Mouse (Mus musculus): Measurements from ENCODE around the gene Il4i1. TPM values are rescaled to one million over a fixed set of nuclear protein-coding genes. Genes with fewer than 3 reads are reported as not detected.

Gene Il4i1
- polyA plus RNA-seq, 1 experiment from 2014 or later: 0.65 TPM

- no peaks in the 10 kb centered on the region for H3K9me3 ChIP-seq (ENCODE audit: control insufficient read depth, low read length)
- 0% methylated on average over 54 of the region's 54 CpGs for WGBS
- peak within 1 kb of the TSS; percentile 68 for H3K27ac ChIP-seq (ENCODE audit: low read depth, low read length)
- H3K36me3 ChIP-seq (ENCODE audit: control insufficient read depth, insufficient read depth, low read length): peaks cover 6% of the 10 kb centered on the region
- peaks cover 15% of the 10 kb centered on the region for H3K4me1 ChIP-seq (ENCODE audit: control insufficient read depth, insufficient read depth, low read length)
- H3K4me2 ChIP-seq (ENCODE audit: low read depth): peak within 1 kb of the TSS; percentile 91
- DNase-seq (ENCODE audit: low spot score) (peak; percentile 96), ATAC-seq (ENCODE audit: insufficient read depth, low FRiP score, low TSS enrichment) (peak; percentile 81)
- H3K4me3 ChIP-seq (ENCODE audit: low read depth, low read length): peak within 1 kb of the TSS; percentile 85
- H3K27me3 ChIP-seq (ENCODE audit: control insufficient read depth, insufficient read depth, low read length): no peaks in the 10 kb centered on the region
- H3K9ac ChIP-seq (ENCODE audit: low read length): peak within 1 kb of the TSS; percentile 83
Observed at GRCm38 (mm10) chr7:44848561-44849415, 32.6 kb downstream of the Il4i1 start, which contains the start of the genes Akt1s1 and Tbc1d17. Gene Akt1s1 (plus strand): TSS chr7:44848991. Gene Tbc1d17 (minus strand): TSS chr7:44849079.

DNA sequence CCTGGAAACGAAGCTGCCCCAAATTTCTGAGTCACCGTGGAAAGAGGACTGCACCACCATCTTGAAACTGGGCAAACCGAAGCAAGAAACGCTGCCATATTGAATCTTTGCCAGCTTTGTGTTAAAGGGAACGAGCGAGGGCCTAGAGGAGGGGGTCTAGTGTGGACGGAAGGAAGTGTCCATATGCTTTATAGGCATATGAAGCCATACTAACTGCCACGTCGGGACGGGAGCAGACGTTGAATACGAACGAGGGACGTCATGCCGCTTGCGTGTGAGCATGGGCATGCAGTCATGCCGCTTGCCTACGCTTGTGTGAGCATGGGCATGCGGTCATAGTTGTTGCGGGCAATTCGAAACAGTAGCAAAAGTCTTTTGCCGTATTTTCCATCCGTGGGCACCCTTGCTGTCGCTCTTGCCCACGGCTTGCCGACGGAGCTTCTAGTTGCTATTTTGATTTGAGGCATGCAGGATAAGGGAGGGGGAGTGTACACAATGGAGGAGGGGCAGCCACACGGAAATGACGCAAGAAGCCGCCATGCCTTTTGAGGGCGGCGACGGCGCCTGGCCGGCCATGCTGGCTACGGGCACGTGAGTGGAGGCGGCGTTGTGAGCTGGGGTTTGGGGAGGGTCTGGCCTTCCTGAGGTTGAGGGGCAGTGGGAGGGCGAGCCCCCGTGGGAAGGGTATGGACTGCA is 33.4 kb downstream of the Il4i1 start:
- Histone ChIP-seq H3K4me3 (ENCODE audit: low read depth, low read length) (peak overlapping the region; percentile 85), H3K4me1 (ENCODE audit: control insufficient read depth, insufficient read depth, low read length) (peaks cover 20% of the 10 kb centered on the region), H3K4me2 (ENCODE audit: low read depth) (peak overlapping the region; percentile 91), H3K9me3 (ENCODE audit: control insufficient read depth, low read length) (no peaks in the 10 kb centered on the region), H3K9ac (ENCODE audit: low read length) (peak overlapping the region; percentile 83), H3K27me3 (ENCODE audit: control insufficient read depth, insufficient read depth, low read length) (no peaks in the 10 kb centered on the region), H3K36me3 (ENCODE audit: control insufficient read depth, insufficient read depth, low read length) (peaks cover 6% of the 10 kb centered on the region), H3K27ac (ENCODE audit: low read depth, low read length) (peak overlapping the region; percentile 68)
- DNase-seq (ENCODE audit: low spot score) (peak; percentile 93), ATAC-seq (ENCODE audit: insufficient read depth, low FRiP score, low TSS enrichment) (peak; percentile 72)
- under 1% methylated on average over 41 of the region's 41 CpGs for WGBS

- no peaks in the 10 kb centered on the region for H3K27me3 ChIP-seq (ENCODE audit: control insufficient read depth, insufficient read depth, low read length)
- H3K36me3 ChIP-seq (ENCODE audit: control insufficient read depth, insufficient read depth, low read length): peaks cover 4% of the 10 kb centered on the region
- H3K4me2 ChIP-seq (ENCODE audit: low read depth): peak overlapping the region; percentile 91
- peak; percentile 49 for ATAC-seq (ENCODE audit: insufficient read depth, low FRiP score, low TSS enrichment)
- DNase-seq (ENCODE audit: low spot score): peak; percentile 86
- H3K4me1 ChIP-seq (ENCODE audit: control insufficient read depth, insufficient read depth, low read length): peaks cover 24% of the 10 kb centered on the region
- peak overlapping the region; percentile 83 for H3K9ac ChIP-seq (ENCODE audit: low read length)
- peak overlapping the region; percentile 68 for H3K27ac ChIP-seq (ENCODE audit: low read depth, low read length)
- no peaks in the 10 kb centered on the region for H3K9me3 ChIP-seq (ENCODE audit: control insufficient read depth, low read length)
- peak overlapping the region; percentile 85 for H3K4me3 ChIP-seq (ENCODE audit: low read depth, low read length)
- WGBS: 0% methylated on average over 33 of the region's 33 CpGs
Observed at GRCm38 (mm10) chr7:44850146-44850545, 34.0 kb downstream of the Il4i1 start.

DNA sequence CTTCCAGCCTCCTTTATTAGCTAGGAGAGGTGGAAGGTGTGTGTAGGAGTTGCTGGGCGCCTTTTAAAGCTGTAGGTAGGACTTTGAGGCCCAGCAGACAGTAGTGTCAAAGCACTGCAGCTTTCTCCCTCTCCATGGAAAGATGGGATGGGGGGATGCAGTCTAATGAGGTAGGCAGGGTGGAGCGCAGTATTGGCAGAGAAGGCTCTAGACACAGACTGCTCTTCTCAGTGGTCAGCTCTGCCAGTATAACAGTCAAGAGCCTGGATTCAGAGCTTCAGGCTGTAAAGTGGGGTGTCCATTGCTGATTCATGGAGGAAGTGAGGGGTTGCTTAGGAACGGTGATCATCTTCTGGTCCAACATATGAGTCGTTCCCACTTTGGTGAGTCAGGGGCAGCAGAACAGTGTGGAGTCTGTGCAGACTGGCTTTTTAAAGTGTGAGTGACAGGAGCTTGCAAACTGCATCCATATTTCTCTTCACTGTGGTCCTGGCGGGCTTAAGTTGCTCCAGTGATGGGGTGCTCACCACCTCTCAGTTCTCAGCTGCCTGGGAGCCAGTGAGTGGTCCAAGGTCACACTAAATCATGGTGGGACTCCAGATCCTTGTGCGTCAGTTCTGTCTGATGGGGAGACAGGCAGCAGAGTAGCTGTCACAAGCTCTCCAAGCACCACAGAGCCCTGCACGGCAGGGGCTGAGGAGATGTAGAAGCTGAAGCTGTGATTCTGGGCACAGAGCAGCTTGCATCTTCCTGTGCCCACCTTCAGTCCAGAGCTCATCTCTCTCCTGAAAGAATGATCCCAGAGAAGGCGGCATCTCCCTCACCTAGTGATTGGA is 34.8 kb downstream of the Il4i1 start:
- DNase-seq (ENCODE audit: low spot score) (no peak), ATAC-seq (ENCODE audit: insufficient read depth, low FRiP score, low TSS enrichment) (no peak)
- Histone ChIP-seq H3K27ac (ENCODE audit: low read depth, low read length) (no peak overlapping the region), H3K4me2 (ENCODE audit: low read depth) (peak overlapping the region; percentile 91), H3K36me3 (ENCODE audit: control insufficient read depth, insufficient read depth, low read length) (no peaks in the 10 kb centered on the region), H3K4me1 (ENCODE audit: control insufficient read depth, insufficient read depth, low read length) (peaks cover 27% of the 10 kb centered on the region), H3K4me3 (ENCODE audit: low read depth, low read length) (peak overlapping the region; percentile 85), H3K9ac (ENCODE audit: low read length) (peak overlapping the region; percentile 83), H3K27me3 (ENCODE audit: control insufficient read depth, insufficient read depth, low read length) (no peaks in the 10 kb centered on the region), H3K9me3 (ENCODE audit: control insufficient read depth, low read length) (no peaks in the 10 kb centered on the region)
- WGBS: 83% methylated on average over 8 of the region's 8 CpGs

- H3K36me3 ChIP-seq (ENCODE audit: control insufficient read depth, insufficient read depth, low read length): no peaks in the 10 kb centered on the region
- WGBS: 94% methylated on average over 12 of the region's 12 CpGs
- no peak overlapping the region for H3K4me2 ChIP-seq (ENCODE audit: low read depth)
- DNase-seq (ENCODE audit: low spot score) (no peak), ATAC-seq (ENCODE audit: insufficient read depth, low FRiP score, low TSS enrichment) (no peak)
- peaks cover 31% of the 10 kb centered on the region for H3K4me1 ChIP-seq (ENCODE audit: control insufficient read depth, insufficient read depth, low read length)
- no peaks in the 10 kb centered on the region for H3K9me3 ChIP-seq (ENCODE audit: control insufficient read depth, low read length)
- H3K27ac ChIP-seq (ENCODE audit: low read depth, low read length): no peak overlapping the region
- no peaks in the 10 kb centered on the region for H3K27me3 ChIP-seq (ENCODE audit: control insufficient read depth, insufficient read depth, low read length)
- H3K4me3 ChIP-seq (ENCODE audit: low read depth, low read length): no peak overlapping the region
- no peak overlapping the region for H3K9ac ChIP-seq (ENCODE audit: low read length)
Observed at GRCm38 (mm10) chr7:44851625-44852234, 35.5 kb downstream of the Il4i1 start.

DNA sequence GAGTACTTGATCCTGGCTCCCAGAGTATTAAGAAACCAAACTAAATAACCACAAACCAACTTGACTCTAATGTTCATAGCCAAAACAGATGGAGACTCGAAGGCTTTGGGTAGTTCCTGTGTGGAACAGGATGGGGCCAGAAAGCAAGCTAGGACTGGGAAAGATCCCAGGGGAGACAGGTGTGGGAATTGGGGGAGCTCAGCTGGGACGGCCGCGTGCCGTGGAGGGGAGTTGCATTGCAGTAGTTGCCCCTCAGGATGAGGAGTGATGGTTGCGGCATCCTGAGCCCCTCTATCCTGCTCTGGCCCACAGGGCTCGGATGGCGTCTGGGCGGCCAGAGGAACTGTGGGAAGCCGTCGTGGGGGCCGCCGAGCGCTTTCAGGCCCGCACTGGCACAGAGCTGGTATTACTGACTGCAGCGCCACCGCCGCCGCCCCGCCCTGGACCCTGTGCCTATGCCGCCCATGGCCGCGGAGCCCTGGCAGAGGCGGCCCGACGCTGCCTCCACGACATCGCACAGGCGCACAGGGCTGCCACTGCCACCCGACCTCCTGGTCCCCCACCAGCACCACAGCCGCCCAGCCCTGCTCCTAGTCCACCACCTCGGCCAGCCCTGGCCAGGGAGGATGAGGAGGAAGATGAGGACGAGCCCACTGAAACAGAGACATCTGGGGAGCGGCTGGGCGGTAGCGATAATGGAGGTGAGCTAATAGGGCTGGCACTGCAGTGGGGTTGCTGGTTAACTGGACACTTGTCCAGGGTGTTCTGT is 36.3 kb downstream of the Il4i1 start:
- Histone ChIP-seq H3K4me2 (ENCODE audit: low read depth) (no peak overlapping the region), H3K9me3 (ENCODE audit: control insufficient read depth, low read length) (no peaks in the 10 kb centered on the region), H3K4me1 (ENCODE audit: control insufficient read depth, insufficient read depth, low read length) (peaks cover 32% of the 10 kb centered on the region), H3K36me3 (ENCODE audit: control insufficient read depth, insufficient read depth, low read length) (no peaks in the 10 kb centered on the region), H3K9ac (ENCODE audit: low read length) (no peak overlapping the region), H3K27ac (ENCODE audit: low read depth, low read length) (no peak overlapping the region), H3K27me3 (ENCODE audit: control insufficient read depth, insufficient read depth, low read length) (no peaks in the 10 kb centered on the region), H3K4me3 (ENCODE audit: low read depth, low read length) (no peak overlapping the region)
- DNase-seq (ENCODE audit: low spot score): no peak
- ATAC-seq (ENCODE audit: insufficient read depth, low FRiP score, low TSS enrichment): no peak
- WGBS: 94% methylated on average over 36 of the region's 36 CpGs

DNA sequence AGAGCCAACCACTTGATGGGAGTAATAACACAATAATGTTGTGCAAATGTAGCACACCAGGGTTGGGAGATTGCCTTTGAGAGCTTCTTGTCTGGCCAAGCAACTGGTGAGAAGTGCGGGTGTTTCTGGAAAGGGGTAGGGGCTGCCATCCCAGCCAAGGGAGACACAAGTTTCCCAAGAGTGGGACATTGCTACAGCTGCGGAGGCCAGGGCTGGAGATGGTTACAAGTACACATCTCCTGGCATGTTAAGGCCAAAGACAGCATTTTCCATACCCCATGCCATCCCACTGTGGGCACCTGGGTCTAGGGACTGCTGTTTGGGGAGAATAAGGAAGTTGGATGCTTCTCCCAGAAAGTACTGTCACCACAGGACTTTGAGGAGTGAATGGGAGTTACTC is 36.9 kb downstream of the Il4i1 start:
- 88% methylated on average over 2 of the region's 2 CpGs for WGBS
- no peak overlapping the region for H3K4me3 ChIP-seq (ENCODE audit: low read depth, low read length)
- ATAC-seq (ENCODE audit: insufficient read depth, low FRiP score, low TSS enrichment) (no peak), DNase-seq (ENCODE audit: low spot score) (no peak)
- no peaks in the 10 kb centered on the region for H3K27me3 ChIP-seq (ENCODE audit: control insufficient read depth, insufficient read depth, low read length)
- no peak overlapping the region; the same call in 1 of the 2 replicates for H3K4me2 ChIP-seq (ENCODE audit: low read depth)
- no peaks in the 10 kb centered on the region for H3K36me3 ChIP-seq (ENCODE audit: control insufficient read depth, insufficient read depth, low read length)
- no peak overlapping the region for H3K9ac ChIP-seq (ENCODE audit: low read length)
- peaks cover 33% of the 10 kb centered on the region for H3K4me1 ChIP-seq (ENCODE audit: control insufficient read depth, insufficient read depth, low read length)
- no peaks in the 10 kb centered on the region for H3K9me3 ChIP-seq (ENCODE audit: control insufficient read depth, low read length)
- no peak overlapping the region for H3K27ac ChIP-seq (ENCODE audit: low read depth, low read length)
